Mouse (Mus musculus) neural tube, embryonic 15.5 days (tissue): ENCODE data around the gene Rab3gap1. TPM values are rescaled to one million over a fixed set of nuclear protein-coding genes. Genes with fewer than 3 reads are reported as not detected.
"Not testable (repeated sequence)": the region's sequence is repeated elsewhere in the genome, so short reads cannot be mapped to it uniquely, and the experiment has no call there.

ENCODE experiments used
- ATAC-seq: fragments of 200-750 bp; cut with Nextera tagmentation; 2 replicates; pipeline ENCODE4 v1.8.0; 2017; ENCODE audit warnings: mild to moderate bottlenecking, moderate TSS enrichment, moderate library complexity; ENCODE audit not compliant: low FRiP score
- H3K27ac ChIP-seq: fragments of 300-500 bp; sonication (generic); replicated peaks from 2 replicates; pipeline ENCODE4 v1.5.1; 2015; ENCODE audit warnings: mild to moderate bottlenecking, inconsistent platforms
- H3K27me3 ChIP-seq: fragments of 300-500 bp; sonication (generic); replicated peaks from 2 replicates; pipeline ENCODE4 v1.6.1; 2015; ENCODE audit warnings: inconsistent platforms
- H3K36me3 ChIP-seq: fragments of 300-500 bp; sonication (generic); 2 replicates; pipeline ENCODE4 v1.6.1; 2015; ENCODE audit warnings: inconsistent platforms
- H3K4me1 ChIP-seq: fragments of 300-500 bp; sonication (generic); 2 replicates; pipeline ENCODE4 v1.6.1; 2015; ENCODE audit warnings: inconsistent platforms
- H3K4me2 ChIP-seq: fragments of 300-500 bp; sonication (generic); 2 replicates; pipeline ENCODE4 v1.6.1; 2015; ENCODE audit warnings: inconsistent platforms, mild to moderate bottlenecking, moderate library complexity
- H3K4me3 ChIP-seq: fragments of 300-500 bp; sonication (generic); replicated peaks from 2 replicates; pipeline ENCODE4 v1.5.1; 2015; ENCODE audit warnings: mild to moderate bottlenecking, inconsistent platforms
- H3K9ac ChIP-seq: fragments of 300-500 bp; sonication (generic); replicated peaks from 2 replicates; pipeline ENCODE4 v1.6.1; 2015; ENCODE audit warnings: mild to moderate bottlenecking, inconsistent platforms
- H3K9me3 ChIP-seq: fragments of 300-500 bp; sonication (generic); replicated peaks from 2 replicates; pipeline ENCODE4 v1.6.1; 2016; ENCODE audit warnings: inconsistent platforms
- WGBS: fragments of 180-500 bp; shearing (Covaris S2); methylation state at CpG from one replicate; pipeline ENCODE4 v1.1.7; 2015; ENCODE audit warnings: mixed read lengths; 5-methylcytosine and 5-hydroxymethylcytosine counted together
- polyA plus RNA-seq: library from polyadenylated mRNA; unstranded; fragments of >200 nt; fragmentation: Nextera tagmentation; extraction: Ambion mirVana; gene quantifications from 2 replicates; pipeline ENCODE4 v1.2.1, GENCODE M21; 2015

Gene Rab3gap1
- polyA plus RNA-seq, 1 experiment from 2014 or later, result 21.5 TPM

DNA sequence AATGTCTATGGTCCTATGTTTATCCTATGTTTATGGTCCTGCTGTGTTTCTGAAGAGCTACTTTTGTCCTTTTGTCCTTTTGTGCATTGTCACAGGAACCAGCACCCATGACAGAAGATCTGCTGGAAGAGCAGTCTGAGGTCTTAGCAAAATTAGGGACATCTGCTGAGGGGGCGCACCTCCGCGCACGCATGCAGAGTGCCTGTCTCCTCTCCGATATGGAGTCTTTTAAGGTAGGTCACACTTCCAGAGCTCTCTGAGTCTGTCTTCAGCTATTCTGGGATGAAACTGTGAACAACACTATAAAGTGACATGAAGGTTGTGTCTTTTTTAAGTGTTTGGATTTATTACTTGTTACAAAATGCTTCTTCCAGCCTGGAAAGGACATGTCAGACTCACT is 65.7 kb downstream of the Rab3gap1 start:
- Histone ChIP-seq H3K4me1 (no peaks in the 10 kb centered on the region), H3K36me3 (peaks cover 62% of the 10 kb centered on the region), H3K9ac (no peak overlapping the region), H3K9me3 (no peaks in the 10 kb centered on the region), H3K4me3 (no peak overlapping the region), H3K27ac (no peak overlapping the region), H3K4me2 (no peak overlapping the region), H3K27me3 (no peaks in the 10 kb centered on the region)
- 98% methylated on average over 5 of the region's 5 CpGs for WGBS
- no peak for ATAC-seq

DNA sequence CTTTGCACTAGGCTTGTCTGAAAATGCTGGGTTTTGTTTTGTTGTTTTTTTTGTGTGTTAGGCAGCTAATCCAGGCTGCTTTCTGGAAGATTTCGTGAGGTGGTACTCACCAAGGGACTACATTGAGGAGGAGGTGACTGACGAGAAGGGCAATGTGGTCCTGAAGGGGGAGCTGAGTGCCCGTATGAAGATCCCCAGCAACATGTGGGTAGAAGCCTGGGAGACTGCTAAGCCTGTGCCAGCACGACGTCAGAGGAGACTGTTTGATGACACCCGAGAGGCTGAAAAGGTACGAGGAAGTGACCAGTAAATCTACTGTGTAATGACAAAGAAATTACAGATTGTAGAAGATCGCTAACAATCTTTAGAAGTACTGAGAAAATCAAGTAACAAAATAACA is 68.7 kb downstream of the Rab3gap1 start:
- 76% methylated on average over 8 of the region's 8 CpGs for WGBS
- ATAC-seq, result no peak

DNA sequence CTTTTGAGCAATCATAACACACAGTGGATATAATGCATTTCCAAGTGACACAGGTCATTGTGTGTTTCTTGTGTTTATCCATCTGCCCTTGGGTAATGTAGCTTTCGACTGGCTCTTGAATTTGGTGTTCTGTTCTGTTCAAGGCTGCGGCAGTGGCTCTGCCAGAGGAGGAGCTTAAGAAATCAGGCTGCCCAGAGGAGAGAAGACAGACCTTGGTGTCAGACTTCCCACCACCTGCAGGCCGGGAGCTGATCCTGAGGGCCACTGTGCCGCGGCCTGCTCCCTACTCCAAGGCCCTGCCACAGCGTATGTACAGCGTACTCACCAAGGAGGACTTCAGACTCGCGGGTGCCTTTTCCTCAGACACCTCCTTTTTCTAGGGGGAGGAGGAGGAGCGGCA is 73.7 kb downstream of the Rab3gap1 start:
- WGBS, result 93% methylated on average over 10 of the region's 10 CpGs
- no peaks in the 10 kb centered on the region for H3K4me1 ChIP-seq
- H3K36me3 ChIP-seq, result peaks cover 74% of the 10 kb centered on the region
- no peaks in the 10 kb centered on the region for H3K9me3 ChIP-seq
- H3K4me3 ChIP-seq, result no peak overlapping the region
- no peaks in the 10 kb centered on the region for H3K27me3 ChIP-seq
- H3K4me2 ChIP-seq, result no peak overlapping the region
- H3K27ac ChIP-seq, result no peak overlapping the region
- no peak for ATAC-seq
- H3K9ac ChIP-seq, result no peak overlapping the region

More for the DNA sequence above, 68.7 kb downstream of the Rab3gap1 start:
- no peak overlapping the region for H3K4me2 ChIP-seq
- H3K9me3 ChIP-seq, result no peaks in the 10 kb centered on the region
- H3K36me3 ChIP-seq, result peaks cover 71% of the 10 kb centered on the region
- H3K27ac ChIP-seq, result no peak overlapping the region
- no peak overlapping the region for H3K9ac ChIP-seq
- no peaks in the 10 kb centered on the region for H3K4me1 ChIP-seq
- H3K27me3 ChIP-seq, result no peaks in the 10 kb centered on the region
- no peak overlapping the region for H3K4me3 ChIP-seq

GRCm38 (mm10) chr1:127943516-127943915 is 74.9 kb downstream of the Rab3gap1 start:
- H3K27ac ChIP-seq, result no peak overlapping the region
- H3K4me3 ChIP-seq, result no peak overlapping the region
- H3K9ac ChIP-seq, result no peak overlapping the region
- no peak overlapping the region for H3K4me2 ChIP-seq
- ATAC-seq, result no peak
- no peaks in the 10 kb centered on the region for H3K9me3 ChIP-seq
- H3K27me3 ChIP-seq, result no peaks in the 10 kb centered on the region
- H3K36me3 ChIP-seq, result peaks cover 63% of the 10 kb centered on the region
- 88% methylated on average over 6 of the region's 6 CpGs for WGBS
- H3K4me1 ChIP-seq, result no peaks in the 10 kb centered on the region

- WGBS, result 79% methylated on average over 3 of the region's 3 CpGs
- ATAC-seq, result no peak
- H3K4me1 ChIP-seq, result no peaks in the 10 kb centered on the region
- no peak overlapping the region for H3K4me3 ChIP-seq
- no peak overlapping the region for H3K4me2 ChIP-seq
- no peaks in the 10 kb centered on the region for H3K9me3 ChIP-seq
- no peaks in the 10 kb centered on the region for H3K27me3 ChIP-seq
- no peak overlapping the region for H3K27ac ChIP-seq
- H3K36me3 ChIP-seq, result peaks cover 40% of the 10 kb centered on the region
- no peak overlapping the region for H3K9ac ChIP-seq
Measured at GRCm38 (mm10) chr1:127945696-127946575, 77.4 kb downstream of the Rab3gap1 start.

DNA sequence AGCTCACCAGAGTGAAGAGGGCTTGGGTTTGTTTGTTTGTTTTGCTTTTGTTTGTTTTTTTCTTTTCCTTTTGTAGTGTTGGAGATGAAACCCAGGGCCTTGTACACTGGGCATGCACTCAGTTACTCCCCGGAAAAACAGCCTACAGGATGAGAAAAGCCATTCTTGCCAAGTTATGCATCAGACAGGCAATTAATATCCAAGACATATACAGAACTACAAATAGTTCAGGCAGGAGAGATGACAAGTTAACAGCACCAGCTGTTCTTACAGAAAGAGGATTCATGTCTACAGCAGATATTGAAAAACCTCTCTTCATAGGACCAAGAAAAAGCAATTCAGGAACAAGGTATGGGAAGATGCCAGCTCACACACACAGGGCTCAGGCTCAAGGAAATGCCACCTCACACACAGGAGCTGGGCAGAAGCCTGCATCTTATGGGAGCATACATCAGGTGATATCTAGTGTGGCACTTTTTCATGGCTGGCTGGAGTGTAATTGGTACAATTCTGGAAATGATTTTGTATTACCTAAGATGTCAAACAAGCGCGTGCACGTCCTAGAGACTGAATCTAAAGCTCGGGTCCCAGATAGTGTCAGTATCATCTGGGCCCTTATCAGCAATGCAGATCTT is 78.2 kb downstream of the Rab3gap1 start:
- H3K4me2 ChIP-seq, result no peak overlapping the region
- H3K9ac ChIP-seq, result no peak overlapping the region
- H3K27ac ChIP-seq, result no peak overlapping the region
- no peak overlapping the region for H3K4me3 ChIP-seq
- H3K27me3 ChIP-seq, result no peaks in the 10 kb centered on the region
- H3K9me3 ChIP-seq, result no peaks in the 10 kb centered on the region
- WGBS, result 89% methylated on average over 5 of the region's 5 CpGs
- no peak for ATAC-seq
- H3K36me3 ChIP-seq, result peaks cover 32% of the 10 kb centered on the region
- no peaks in the 10 kb centered on the region for H3K4me1 ChIP-seq

GRCm38 (mm10) chr1:127948748-127949147 is 80.2 kb downstream of the Rab3gap1 start:
- Histone ChIP-seq H3K9me3 (no peaks in the 10 kb centered on the region), H3K4me3 (no peak overlapping the region), H3K9ac (no peak overlapping the region), H3K4me2 (no peak overlapping the region), H3K4me1 (no peaks in the 10 kb centered on the region), H3K27me3 (no peaks in the 10 kb centered on the region), H3K27ac (no peak overlapping the region), H3K36me3 (peaks cover 12% of the 10 kb centered on the region)
- WGBS, result 91% methylated on average over 5 of the region's 5 CpGs
- ATAC-seq, result no peak

DNA sequence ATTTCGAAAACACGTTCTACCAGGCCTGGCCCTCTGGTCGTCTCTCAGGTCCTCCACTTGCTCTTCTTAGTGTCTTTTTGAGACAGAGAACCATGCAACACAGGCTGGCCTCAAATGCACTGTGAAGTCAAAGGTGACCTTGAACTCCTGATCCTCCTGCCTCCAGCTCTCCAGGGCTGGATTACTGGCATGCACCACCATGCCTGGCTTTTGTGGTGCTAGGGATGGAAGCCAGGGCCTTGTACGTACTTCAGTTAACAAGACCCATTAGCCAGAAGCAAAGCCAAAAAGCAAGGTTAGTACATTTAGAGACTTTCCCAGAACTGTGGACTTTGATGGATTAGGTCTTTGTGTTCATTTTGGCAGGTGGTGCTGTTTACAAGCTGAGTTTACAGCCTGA is 83.7 kb downstream of the Rab3gap1 start:
- WGBS, result 81% methylated on average over 4 of the region's 4 CpGs
- Histone ChIP-seq H3K27me3 (no peaks in the 10 kb centered on the region), H3K36me3 (0 out of 2 replicates have a peak, but pooled peaks cover 2% of the 10 kb centered on the region), H3K9ac (no peak overlapping the region), H3K4me3 (no peak overlapping the region), H3K4me2 (no peak overlapping the region), H3K27ac (no peak overlapping the region), H3K9me3 (no peaks in the 10 kb centered on the region), H3K4me1 (no peaks in the 10 kb centered on the region)
- no peak for ATAC-seq

GRCm38 (mm10) chr1:127954198-127954597 is 85.6 kb downstream of the Rab3gap1 start:
- not testable (repeated sequence) for H3K27me3 ChIP-seq, H3K27ac ChIP-seq, H3K4me2 ChIP-seq, H3K4me3 ChIP-seq, ATAC-seq, H3K9ac ChIP-seq, H3K4me1 ChIP-seq, H3K36me3 ChIP-seq, H3K9me3 ChIP-seq
- WGBS, result 84% methylated on average over 4 of the region's 4 CpGs

DNA sequence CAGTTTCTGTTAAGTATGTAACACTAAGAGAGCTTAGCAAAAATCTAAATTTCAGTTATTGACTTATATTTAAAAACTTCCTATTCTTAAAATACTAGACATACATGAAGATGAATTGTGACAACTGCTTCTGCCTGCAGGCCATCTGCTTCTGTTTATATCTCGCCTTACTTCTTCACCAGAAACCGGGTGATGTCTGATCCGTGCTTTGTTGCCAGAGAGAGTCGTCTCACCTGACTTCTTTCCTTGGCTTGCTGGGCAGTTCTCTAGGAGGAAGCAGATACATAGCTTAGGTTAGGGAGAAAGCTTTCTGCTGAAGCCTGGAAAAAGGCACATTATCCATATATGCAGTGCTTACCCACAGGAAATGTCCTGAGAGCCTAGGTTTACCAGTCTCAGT is 86.2 kb downstream of the Rab3gap1 start:
- H3K36me3 ChIP-seq, result no peaks in the 10 kb centered on the region
- H3K4me2 ChIP-seq, result no peak overlapping the region
- H3K4me1 ChIP-seq, result peaks cover 11% of the 10 kb centered on the region
- no peaks in the 10 kb centered on the region for H3K27me3 ChIP-seq
- ATAC-seq, result no peak
- H3K9me3 ChIP-seq, result no peaks in the 10 kb centered on the region
- WGBS, result 88% methylated on average over 4 of the region's 4 CpGs
- no peak overlapping the region for H3K27ac ChIP-seq
- no peak overlapping the region for H3K4me3 ChIP-seq
- no peak overlapping the region for H3K9ac ChIP-seq

DNA sequence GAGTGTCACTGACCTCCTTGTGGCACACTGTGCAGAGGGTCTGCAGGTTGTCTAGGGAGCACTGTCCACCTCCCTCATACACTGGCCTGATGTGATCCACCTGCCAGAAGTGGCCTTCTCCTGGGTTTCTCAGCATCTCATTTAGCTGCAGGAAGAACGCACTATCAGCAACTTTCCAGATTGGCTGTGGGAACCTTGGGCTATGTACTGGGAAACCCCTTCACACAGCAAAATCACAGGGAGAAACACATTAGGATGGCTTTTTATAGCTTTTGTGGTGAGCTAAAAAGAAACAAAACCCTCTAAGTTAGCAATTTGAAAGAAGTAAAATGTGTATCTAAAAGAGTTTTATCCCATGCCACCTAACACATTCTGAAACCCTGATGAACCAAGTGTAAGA is 88.0 kb downstream of the Rab3gap1 start:
- no peak overlapping the region for H3K27ac ChIP-seq
- H3K4me3 ChIP-seq, result no peak overlapping the region
- WGBS, result 94% methylated on average over 1 of the region's 1 CpGs
- ATAC-seq, result no peak
- peaks cover 12% of the 10 kb centered on the region for H3K4me1 ChIP-seq
- H3K4me2 ChIP-seq, result no peak overlapping the region
- H3K27me3 ChIP-seq, result no peaks in the 10 kb centered on the region
- no peaks in the 10 kb centered on the region for H3K36me3 ChIP-seq
- no peaks in the 10 kb centered on the region for H3K9me3 ChIP-seq
- no peak overlapping the region for H3K9ac ChIP-seq

DNA sequence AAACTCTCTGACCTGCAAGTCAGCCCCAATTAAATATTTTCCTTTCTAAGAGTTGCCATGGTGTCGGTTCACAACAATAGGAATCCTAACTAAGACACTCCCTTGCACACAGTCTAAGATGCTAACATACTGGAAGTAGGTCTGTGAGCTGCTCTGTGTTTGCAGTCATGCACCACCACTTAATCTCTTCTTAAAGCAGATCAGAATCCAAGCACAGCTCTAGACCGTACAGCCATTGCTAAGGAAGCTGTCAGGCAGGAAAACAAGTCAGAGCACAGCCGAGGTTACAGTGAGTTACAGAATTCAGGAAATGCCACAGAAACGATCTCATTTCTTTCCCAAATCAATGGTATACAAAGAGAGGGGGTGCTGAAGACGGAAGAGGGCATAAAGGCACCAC is 90.2 kb downstream of the Rab3gap1 start:
- Histone ChIP-seq H3K27me3 (no peaks in the 10 kb centered on the region), H3K4me3 (no peak overlapping the region), H3K9ac (no peak overlapping the region), H3K36me3 (no peaks in the 10 kb centered on the region), H3K4me1 (peaks cover 12% of the 10 kb centered on the region), H3K9me3 (no peaks in the 10 kb centered on the region), H3K4me2 (no peak overlapping the region), H3K27ac (peak overlapping the region; percentile 28; the same call in 1 of the 2 replicates)
- ATAC-seq, result 0 out of 2 replicates have a peak, but pooled peaks have one; percentile 46
- WGBS, result 50% methylated on average over 5 of the region's 5 CpGs
